Mouse (Mus musculus) gastrocnemius, adult 2 months (tissue): ENCODE results near the gene Gm21828. TPM values are rescaled to one million over a fixed set of nuclear protein-coding genes. Genes with fewer than 3 reads are reported as not detected.
"Not testable (repeated sequence)": the region's sequence is repeated elsewhere in the genome, so short reads cannot be mapped to it uniquely, and the experiment has no call there.

Source experiments
- DNase-seq: peaks from one replicate; pipeline ENCODE4 v3.0.0; 2022
- H3K27ac ChIP-seq: fragments of 200-600 bp; 2 replicates; pipeline ENCODE4 v1.8.1; 2022; ENCODE audit warnings: mild to moderate bottlenecking
- H3K4me3 ChIP-seq: fragments of 200-600 bp; 2 replicates; pipeline ENCODE4 v1.8.1; 2022; ENCODE audit warnings: mild to moderate bottlenecking, moderate library complexity
- intact Hi-C: fragments of 180-260 bp; cut with DNase I; formaldehyde crosslinking; loops from one replicate; pipeline ENCODE4 v1.15.1; 2025
- long read RNA-seq, 2 experiments: library from polyadenylated mRNA; stranded (forward); transcript quantifications; one replicate each; pipeline ENCODE4 v2.0.0; 2021
- total RNA-seq, 2 experiments: library from RNA; stranded (reverse); gene quantifications; 2 replicates each; pipeline ENCODE4 v1.2.3; 2021

Gene Gm21828
- total RNA-seq, result not detected
- long read RNA-seq, experiment 1, result 0 reads
- long read RNA-seq, experiment 2, result 0 reads

DNA sequence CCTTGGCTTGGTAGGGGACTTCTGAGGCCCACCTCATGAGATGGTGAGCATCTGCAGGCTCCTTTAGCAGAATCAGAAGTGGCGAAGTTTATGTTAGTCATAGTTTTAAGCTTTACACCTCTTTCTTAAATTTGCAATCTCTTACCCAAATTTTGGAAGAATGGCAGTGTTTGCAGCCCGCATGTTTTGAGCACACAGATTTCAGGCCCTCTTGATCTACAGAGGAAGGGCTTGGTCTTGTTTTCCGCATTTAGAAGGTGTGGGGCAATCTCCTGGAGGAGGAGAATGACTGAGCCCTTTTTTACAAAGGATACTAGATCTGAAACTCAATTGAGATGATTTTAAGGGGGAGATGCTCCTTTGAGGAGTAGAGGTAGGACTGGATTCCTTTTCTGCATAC is at the start of gene Gm21828:
TSS of gene Gm21828 (minus strand) at position 101 of the 400 bp plus-strand sequence.
- intact Hi-C loops, DNase-seq, H3K4me3 ChIP-seq, H3K27ac ChIP-seq: not testable (repeated sequence)

DNA sequence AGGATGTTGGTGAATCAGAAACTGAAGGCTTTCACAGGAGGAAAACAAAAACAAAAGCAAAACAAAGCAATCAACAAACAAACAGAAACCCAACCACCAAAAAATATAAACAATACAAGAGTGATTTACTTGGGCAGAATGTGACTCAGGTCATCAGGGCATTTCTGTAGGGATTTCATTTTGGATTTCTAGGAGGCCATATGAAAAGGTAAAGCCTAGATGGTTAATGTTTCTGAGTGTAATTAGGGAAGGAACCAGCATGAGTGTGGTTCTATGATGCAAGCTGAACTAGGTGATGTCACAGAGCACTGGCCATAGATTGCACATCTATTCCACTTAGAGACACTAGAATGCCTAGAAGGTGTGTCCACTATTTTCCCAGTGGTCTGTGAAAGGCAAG is 28.4 kb upstream of the Gm21828 start, which contains the start of the genes Gm21440 and Gm21454:
TSS of gene Gm21440 (plus strand) at position 301 of the 400 bp plus-strand sequence.
TSS of gene Gm21454 (plus strand) at position 352 of the 400 bp plus-strand sequence.
- DNase-seq, H3K4me3 ChIP-seq, H3K27ac ChIP-seq, intact Hi-C loops: not testable (repeated sequence)

Other genes starting within 250 kb of the Gm21828 start
- not detected for gene Gm20807, start 181.0 kb downstream of the Gm21828 start, total RNA-seq
- gene Gm21891, start 90.4 kb downstream of the Gm21828 start, total RNA-seq, result not detected
- gene Gm21425, start 62.0 kb downstream of the Gm21828 start, total RNA-seq, result not detected
- gene Gm21440, start 28.5 kb upstream of the Gm21828 start, total RNA-seq, result not detected
- gene Gm21454, start 28.5 kb upstream of the Gm21828 start, total RNA-seq, result not detected
- not detected for gene Gm21725, start 125.1 kb upstream of the Gm21828 start, total RNA-seq
- gene Gm21866, start 241.7 kb upstream of the Gm21828 start, total RNA-seq, result not detected